Mouse (Mus musculus) c-Kit-positive CD71-positive TER-119-positive erythroid progenitor cells, embryonic 14.5 days (primary cell): ENCODE data around the gene Dync1i2.

Experiments
- DNase-seq: peaks from one replicate; pipeline ENCODE4 v3.0.0-alpha.2; 2013; ENCODE audit warnings: low spot score

Gene Dync1i2

GRCm38 (mm10) chr2:71270085-71270484 is 58.6 kb downstream of the Dync1i2 start:
- DNase-seq: peak; percentile 48

DNA sequence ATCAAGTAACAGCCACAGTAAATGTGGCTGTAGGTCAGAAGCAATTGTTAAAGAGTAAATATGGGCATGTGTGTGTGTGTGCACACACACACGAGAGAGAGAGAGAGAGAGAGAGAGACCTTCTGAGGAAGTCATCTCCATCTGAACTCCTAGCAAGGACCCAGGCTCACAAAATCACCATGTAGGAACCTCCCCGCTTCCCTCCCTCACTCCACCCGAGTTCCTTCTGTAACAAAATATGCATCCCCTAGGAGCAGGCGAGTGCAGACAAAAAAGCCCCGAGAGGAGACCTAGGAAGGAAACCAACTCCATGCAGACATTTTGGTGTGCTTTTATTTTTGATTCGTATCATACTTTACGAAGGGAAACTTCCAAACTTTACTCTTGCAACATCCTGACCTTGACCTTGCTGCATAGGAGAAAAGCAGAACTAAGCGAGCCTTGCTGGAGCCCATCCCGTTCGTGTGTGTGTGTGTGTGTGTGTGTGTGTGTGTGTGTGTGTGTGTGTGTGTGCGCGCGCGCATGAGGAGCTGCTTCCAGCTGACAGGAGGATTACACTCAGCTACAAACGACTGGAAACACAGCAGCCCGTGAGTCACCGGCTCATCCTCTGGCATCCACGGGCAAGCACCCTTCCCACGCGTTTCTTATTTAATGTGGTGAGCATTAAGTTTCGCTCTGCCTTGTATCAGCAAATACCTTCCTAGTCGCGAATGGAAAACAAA is 62.6 kb downstream of the Dync1i2 start:
- DNase-seq: no peak

DNA sequence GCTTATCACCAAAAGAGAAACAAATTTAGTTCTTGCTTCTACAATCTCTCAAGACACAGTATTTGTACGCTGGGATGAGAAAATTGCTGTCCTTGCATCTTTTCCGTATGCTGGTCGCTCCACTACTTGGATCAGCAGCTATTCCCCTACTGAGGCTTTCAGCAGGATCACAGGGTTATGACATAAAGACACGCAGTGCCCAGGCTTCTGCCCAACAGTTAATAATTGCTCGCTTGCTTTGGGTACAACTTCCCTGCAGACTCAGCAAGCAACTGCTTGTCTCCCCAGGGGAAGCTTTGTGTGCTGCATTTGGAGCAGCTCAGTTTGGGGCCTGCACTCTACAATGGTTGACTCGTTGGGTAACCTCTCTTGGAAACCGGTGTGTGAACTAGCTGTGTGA is 64.2 kb downstream of the Dync1i2 start:
- DNase-seq: no peak

DNA sequence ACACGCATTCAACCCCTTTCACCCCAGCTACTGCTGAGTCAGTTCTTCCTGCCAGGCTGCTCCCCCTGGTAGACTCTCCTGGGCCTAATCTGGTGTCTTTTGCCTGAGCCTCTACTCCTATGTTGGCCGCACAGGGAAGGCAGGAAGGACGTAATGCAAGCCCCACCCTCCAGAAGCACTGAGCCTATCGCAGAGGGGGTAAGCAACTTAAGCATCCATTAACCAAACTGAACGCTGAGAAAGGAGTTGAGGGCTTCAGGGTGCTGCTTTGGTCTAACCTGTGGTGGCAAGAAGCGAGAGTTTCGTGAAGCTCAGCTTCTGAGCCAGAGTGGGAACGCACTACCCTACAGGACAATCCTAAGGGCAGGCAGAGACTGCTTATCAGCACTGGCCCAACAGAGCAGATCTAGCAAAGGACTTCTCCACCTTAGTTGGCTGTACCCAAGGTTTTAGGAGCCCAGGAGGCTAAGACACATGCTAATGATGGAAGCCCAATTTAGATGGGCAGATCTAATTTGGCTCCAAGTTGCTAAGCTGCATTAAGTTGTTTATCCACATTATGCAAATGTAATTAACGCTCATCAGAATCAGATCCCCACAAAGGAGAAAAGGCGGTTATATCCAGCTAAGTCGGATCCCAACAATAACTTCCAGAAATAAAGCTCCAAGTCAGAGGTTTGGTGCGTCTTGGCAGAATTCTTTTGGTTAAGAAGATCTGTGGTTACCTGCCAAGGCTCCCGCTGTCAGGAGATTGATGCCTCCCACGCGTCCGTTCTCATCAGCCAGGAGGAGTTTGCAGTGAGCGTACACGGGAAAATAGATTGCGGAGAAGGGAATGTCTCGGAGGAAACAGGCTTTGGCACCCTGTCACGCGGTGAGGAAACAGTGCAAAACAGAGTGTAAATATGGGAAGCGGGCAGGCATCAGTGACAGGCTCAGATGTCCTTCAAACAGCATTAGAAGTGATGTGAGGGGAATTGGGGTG is 67.6 kb downstream of the Dync1i2 start:
- no peak for DNase-seq

DNA sequence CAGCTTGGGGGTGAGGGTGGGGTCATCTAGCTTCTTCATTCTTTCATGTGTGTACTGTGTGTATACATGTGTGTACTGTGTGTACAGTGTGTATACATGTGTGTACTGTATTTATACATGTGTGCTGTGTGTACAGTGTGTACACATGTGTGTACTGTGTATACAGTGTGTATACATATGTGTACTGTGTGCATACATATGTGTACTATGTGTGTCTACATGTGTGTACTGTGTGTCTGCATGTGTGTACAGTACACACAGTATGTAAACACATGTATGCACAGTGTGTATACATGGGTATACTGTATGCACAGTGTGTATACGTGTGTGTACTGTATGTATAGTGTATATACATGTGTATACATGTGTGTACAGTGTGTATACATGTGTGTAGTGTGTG is 70.5 kb downstream of the Dync1i2 start:
- DNase-seq: no peak

GRCm38 (mm10) chr2:71290107-71290775 is 78.7 kb downstream of the Dync1i2 start:
- DNase-seq: no peak

DNA sequence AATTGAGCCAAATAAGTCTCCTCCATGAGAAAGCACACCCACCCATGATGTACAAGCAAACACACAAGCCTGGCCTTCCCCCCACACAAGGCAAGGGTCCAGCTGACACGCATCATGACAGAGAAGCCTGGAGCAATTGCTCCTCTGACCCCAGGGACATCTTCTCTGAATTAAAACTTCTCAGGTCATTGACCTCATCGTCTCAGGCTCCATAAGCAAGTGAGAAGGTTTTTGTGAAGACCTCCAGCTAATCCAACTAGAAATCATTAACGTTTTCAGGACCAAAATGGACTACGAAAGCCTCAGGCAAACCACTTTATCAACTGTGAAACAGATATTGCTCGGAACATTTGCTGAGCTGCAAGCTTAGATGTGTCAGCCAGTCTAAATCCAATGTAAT is 80.1 kb downstream of the Dync1i2 start:
- no peak for DNase-seq

DNA sequence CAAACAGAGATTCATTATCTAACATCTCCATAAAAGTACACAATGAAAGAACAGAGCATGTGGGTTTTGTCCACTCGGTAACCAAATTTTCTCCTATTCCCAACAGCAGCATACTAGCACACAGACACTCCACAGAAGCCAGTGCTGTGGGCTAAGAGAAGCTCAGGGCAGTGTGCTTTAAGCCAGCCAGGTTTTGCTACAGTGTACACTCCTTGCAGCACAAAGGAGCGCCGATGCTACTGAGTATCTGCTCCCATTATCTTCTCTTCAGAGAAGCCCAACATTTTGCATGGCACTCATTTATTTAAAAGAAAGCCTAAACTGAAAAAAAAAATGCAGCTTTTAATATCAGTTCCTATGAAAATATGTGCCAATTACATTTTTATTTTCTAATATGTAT is 82.5 kb downstream of the Dync1i2 start:
- DNase-seq: no peak

GRCm38 (mm10) chr2:71294489-71294888 is 83.0 kb downstream of the Dync1i2 start:
- DNase-seq: no peak

DNA sequence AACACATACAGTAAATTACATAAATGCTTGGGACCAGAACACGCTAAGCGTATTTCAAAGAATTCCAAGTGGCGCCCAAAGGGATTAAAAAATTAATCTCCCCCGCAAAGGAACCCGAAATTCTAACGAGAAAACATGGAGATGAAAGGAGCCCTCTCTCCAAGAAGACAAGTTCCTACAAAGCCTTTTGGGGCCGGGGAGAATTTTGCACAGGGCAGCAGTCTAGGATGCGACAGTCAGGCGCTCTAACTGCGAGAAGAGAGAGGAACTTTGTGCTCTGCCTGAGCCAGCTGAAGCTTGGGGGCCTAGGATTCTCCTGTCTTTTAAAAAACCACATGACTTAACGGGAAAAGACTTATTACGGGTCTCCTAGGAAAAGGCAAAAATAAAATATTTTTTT is 84.3 kb downstream of the Dync1i2 start:
- DNase-seq: no peak

- DNase-seq: no peak
Measured at GRCm38 (mm10) chr2:71297501-71297900, 86.0 kb downstream of the Dync1i2 start.

GRCm38 (mm10) chr2:71298729-71299128 is 87.2 kb downstream of the Dync1i2 start:
- no peak for DNase-seq

DNA sequence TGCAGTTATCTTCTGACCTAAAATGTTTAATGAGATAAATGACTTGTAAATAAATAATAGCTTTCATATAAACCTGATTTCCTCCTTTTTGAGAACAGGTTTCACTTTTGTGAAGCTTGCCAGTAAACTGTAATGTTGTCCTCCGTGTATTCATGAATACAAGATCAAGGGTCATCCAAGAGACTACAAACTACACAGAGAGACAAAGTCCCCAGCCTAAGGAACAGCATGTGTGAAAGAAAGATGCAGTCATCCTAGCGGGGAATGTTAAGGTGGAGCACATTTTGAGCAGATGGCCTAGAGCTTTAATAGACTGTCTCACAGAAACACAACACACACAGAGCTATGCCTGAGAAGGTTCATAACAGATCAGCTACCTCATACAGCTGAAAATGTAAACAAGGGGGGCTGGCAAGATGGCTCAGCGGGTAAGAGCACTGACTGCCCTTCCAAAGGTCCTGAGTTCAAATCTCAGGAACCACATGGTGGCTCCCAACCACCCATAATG is 90.7 kb downstream of the Dync1i2 start:
- no peak for DNase-seq

DNA sequence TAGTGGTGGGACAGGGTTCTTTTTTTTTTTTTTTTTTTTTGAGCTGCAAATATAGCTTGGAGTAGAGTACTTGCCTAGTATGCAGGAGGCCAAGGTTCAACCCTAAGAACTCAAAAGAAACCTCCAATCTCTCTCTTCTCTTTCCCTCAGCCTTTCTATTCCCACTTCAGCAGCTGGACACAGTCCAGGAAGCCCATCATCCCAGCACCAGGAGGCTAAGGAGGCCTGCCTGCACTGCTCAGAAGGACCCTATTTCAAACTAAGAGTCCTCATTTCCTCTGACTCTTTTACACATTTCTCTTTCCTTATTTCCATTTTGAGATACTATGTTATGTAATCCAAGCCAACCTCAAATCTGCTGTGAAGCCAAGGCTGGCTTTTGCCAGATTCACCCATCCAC is 91.7 kb downstream of the Dync1i2 start:
- no peak for DNase-seq

- no peak for DNase-seq
Measured at GRCm38 (mm10) chr2:71304821-71305220, 93.3 kb downstream of the Dync1i2 start.

DNA sequence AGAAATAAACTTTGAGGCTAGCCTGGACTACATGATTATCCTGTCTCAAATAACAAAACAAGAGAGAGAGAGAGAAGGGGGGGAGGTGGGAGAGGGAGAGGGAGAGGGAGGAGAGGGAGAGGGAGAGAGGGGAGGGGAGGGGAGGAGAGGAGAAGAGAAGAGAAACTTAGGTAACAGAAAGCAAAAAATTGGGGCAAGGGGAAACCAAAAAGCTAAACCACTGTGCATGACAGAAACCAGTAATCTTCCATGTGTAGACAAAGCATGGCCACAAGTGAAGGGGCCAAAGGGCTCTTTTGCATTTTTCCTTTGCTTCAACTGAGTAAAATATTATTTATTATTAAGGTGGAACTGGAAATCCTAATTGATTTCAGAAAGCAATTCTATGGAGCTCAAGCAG is 94.9 kb downstream of the Dync1i2 start:
- DNase-seq: no peak

- DNase-seq: no peak
Measured at GRCm38 (mm10) chr2:71309726-71310125, 98.2 kb downstream of the Dync1i2 start.

GRCm38 (mm10) chr2:71312067-71312466 is 100.6 kb downstream of the Dync1i2 start:
- no peak for DNase-seq
